Mouse (Mus musculus) liver, adult 2 months (tissue): ENCODE results near the gene Cnst. TPM values are rescaled to one million over a fixed set of nuclear protein-coding genes. Genes with fewer than 3 reads are reported as not detected.

Source experiments
- DNase-seq: peaks from one replicate; pipeline ENCODE4 v3.0.0-alpha.2; 2011; ENCODE audit warnings: low read depth, low spot score; ENCODE audit errors: extremely low read depth
- H3K27ac ChIP-seq: fragments of 200-500 bp; replicated peaks from 2 replicates; pipeline ENCODE4 v1.5.1; 2012; ENCODE audit warnings: low read depth, mild to moderate bottlenecking, control low read depth, inconsistent platforms, low read length; ENCODE audit not compliant: insufficient read depth
- H3K27me3 ChIP-seq: fragments of 200-500 bp; 2 replicates; pipeline ENCODE4 v1.6.1; 2012; ENCODE audit warnings: mild to moderate bottlenecking, moderate library complexity, low read length, inconsistent platforms; ENCODE audit not compliant: control insufficient read depth, insufficient read depth
- H3K36me3 ChIP-seq: fragments of 200-500 bp; 2 replicates; pipeline ENCODE4 v1.6.1; 2012; ENCODE audit warnings: low read length, inconsistent platforms; ENCODE audit not compliant: control insufficient read depth, insufficient read depth
- H3K4me1 ChIP-seq: fragments of 200-500 bp; 2 replicates; pipeline ENCODE4 v1.6.1; 2011; ENCODE audit warnings: low read length; ENCODE audit not compliant: control insufficient read depth, insufficient read depth
- H3K4me3 ChIP-seq: fragments of 200-500 bp; 2 replicates; pipeline ENCODE4 v1.5.1; 2011; ENCODE audit warnings: low read depth, mild to moderate bottlenecking, control low read depth, low read length, moderate library complexity; ENCODE audit not compliant: insufficient read depth
- H3K79me2 ChIP-seq: fragments of 200-500 bp; 2 replicates; pipeline ENCODE4 v1.6.1; 2012; ENCODE audit warnings: inconsistent platforms, mild to moderate bottlenecking, low read length, moderate library complexity; ENCODE audit not compliant: control insufficient read depth, insufficient read depth
- H3K9ac ChIP-seq: fragments of 200-500 bp; 2 replicates; pipeline ENCODE4 v1.6.1; 2012; ENCODE audit warnings: low read depth, mild to moderate bottlenecking, control low read depth, inconsistent platforms, low read length
- CTCF ChIP-seq: fragments of 200-500 bp; IDR thresholded peaks from 2 replicates; pipeline ENCODE4 v1.5.1; 2011; ENCODE audit warnings: low read depth, low read length, control low read depth
- POLR2A ChIP-seq: fragments of 200-500 bp; IDR thresholded peaks from 2 replicates; pipeline ENCODE4 v1.6.1; 2011; ENCODE audit warnings: low read length, control low read depth; ENCODE audit not compliant: insufficient read depth; ENCODE audit errors: extremely low read depth
- WGBS: fragments of 180-500 bp; shearing (Covaris S2); methylation state at CpG from one replicate; pipeline ENCODE4 v1.1.7; 2018; 5-methylcytosine and 5-hydroxymethylcytosine counted together
- polyA plus RNA-seq: library from polyadenylated mRNA; depleted of rRNA; stranded (reverse); fragments of >200 nt; gene quantifications from 2 replicates; pipeline ENCODE4 v1.2.3, GENCODE M21; 2012
- total RNA-seq: library from RNA; depleted of rRNA; stranded (reverse); fragments of >200 nt; gene quantifications from 2 replicates; pipeline ENCODE4 v1.2.3, GENCODE M21; 2014

Gene Cnst
- total and polyA plus RNA-seq, 2 experiments: 3.9 to 14.9 TPM

GRCm38 (mm10) chr1:179582021-179582433, 35.9 kb downstream of the Cnst start:
- peak overlapping the region; percentile 42; the same call in 1 of the 2 replicates for H3K27ac ChIP-seq
- DNase-seq: no peak
- WGBS: 76% methylated on average over 6 of the region's 6 CpGs

DNA sequence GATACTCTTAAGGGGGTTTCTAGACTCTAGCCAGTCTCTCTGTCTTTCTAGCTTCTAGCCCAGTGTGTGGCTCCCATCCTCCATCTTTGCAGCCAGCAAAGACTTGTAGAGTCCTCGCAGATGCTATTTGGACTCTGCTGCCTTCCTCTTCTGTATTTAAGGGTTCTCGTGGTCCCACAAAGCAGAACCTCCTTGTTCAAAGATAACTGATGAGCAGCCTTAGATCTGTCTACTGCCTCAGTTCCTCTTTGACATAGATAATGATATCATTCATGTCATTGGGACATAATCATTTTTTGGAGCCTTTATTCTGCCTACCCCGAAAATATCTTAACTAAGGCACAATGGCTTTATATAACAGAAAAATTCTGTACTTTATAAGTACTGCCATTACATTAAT, 36.9 kb downstream of the Cnst start:
- WGBS: 93% methylated on average over 3 of the region's 3 CpGs

More at GRCm38 (mm10) chr1:179582021-179582433, 35.9 kb downstream of the Cnst start:
- H3K4me1 ChIP-seq: peaks cover 10% of the 10 kb centered on the region
- peaks cover 2% of the 10 kb centered on the region; the same call in 1 of the 2 replicates for H3K36me3 ChIP-seq
- no peaks in the 10 kb centered on the region for H3K27me3 ChIP-seq
- H3K79me2 ChIP-seq: peaks cover 11% of the 10 kb centered on the region; the same call in 1 of the 2 replicates
- no peak overlapping the region for H3K4me3 ChIP-seq
- TF ChIP-seq POLR2A (no peak), CTCF (no peak)
- no peak overlapping the region for H3K9ac ChIP-seq

GRCm38 (mm10) chr1:179584220-179584619, 38.0 kb downstream of the Cnst start:
- no peaks in the 10 kb centered on the region for H3K27me3 ChIP-seq
- H3K4me3 ChIP-seq: no peak overlapping the region
- no peak for DNase-seq
- H3K9ac ChIP-seq: no peak overlapping the region
- peaks cover 11% of the 10 kb centered on the region; the same call in 1 of the 2 replicates for H3K79me2 ChIP-seq
- no peak for TF ChIP-seq CTCF
- no peak for TF ChIP-seq POLR2A
- no peak overlapping the region for H3K27ac ChIP-seq
- peaks cover 2% of the 10 kb centered on the region; the same call in 1 of the 2 replicates for H3K36me3 ChIP-seq
- WGBS: 94% methylated on average over 4 of the region's 4 CpGs
- peaks cover 13% of the 10 kb centered on the region for H3K4me1 ChIP-seq

More for the DNA sequence above, 36.9 kb downstream of the Cnst start:
- H3K4me3 ChIP-seq: no peak overlapping the region
- H3K79me2 ChIP-seq: peaks cover 11% of the 10 kb centered on the region; the same call in 1 of the 2 replicates
- no peaks in the 10 kb centered on the region for H3K27me3 ChIP-seq
- no peak for DNase-seq
- H3K4me1 ChIP-seq: peaks cover 11% of the 10 kb centered on the region
- H3K27ac ChIP-seq: no peak overlapping the region
- peaks cover 2% of the 10 kb centered on the region; the same call in 1 of the 2 replicates for H3K36me3 ChIP-seq
- no peak for TF ChIP-seq POLR2A
- no peak for TF ChIP-seq CTCF
- H3K9ac ChIP-seq: no peak overlapping the region

GRCm38 (mm10) chr1:179585646-179586045, 39.5 kb downstream of the Cnst start:
- no peak for DNase-seq
- peaks cover 11% of the 10 kb centered on the region; the same call in 1 of the 2 replicates for H3K79me2 ChIP-seq
- H3K4me3 ChIP-seq: no peak overlapping the region
- 94% methylated on average over 9 of the region's 9 CpGs for WGBS
- H3K27ac ChIP-seq: no peak overlapping the region
- TF ChIP-seq POLR2A (no peak), CTCF (no peak)
- H3K36me3 ChIP-seq: no peaks in the 10 kb centered on the region
- peak overlapping the region; percentile 42; the same call in 1 of the 2 replicates for H3K9ac ChIP-seq
- H3K4me1 ChIP-seq: peaks cover 13% of the 10 kb centered on the region
- H3K27me3 ChIP-seq: no peaks in the 10 kb centered on the region

DNA sequence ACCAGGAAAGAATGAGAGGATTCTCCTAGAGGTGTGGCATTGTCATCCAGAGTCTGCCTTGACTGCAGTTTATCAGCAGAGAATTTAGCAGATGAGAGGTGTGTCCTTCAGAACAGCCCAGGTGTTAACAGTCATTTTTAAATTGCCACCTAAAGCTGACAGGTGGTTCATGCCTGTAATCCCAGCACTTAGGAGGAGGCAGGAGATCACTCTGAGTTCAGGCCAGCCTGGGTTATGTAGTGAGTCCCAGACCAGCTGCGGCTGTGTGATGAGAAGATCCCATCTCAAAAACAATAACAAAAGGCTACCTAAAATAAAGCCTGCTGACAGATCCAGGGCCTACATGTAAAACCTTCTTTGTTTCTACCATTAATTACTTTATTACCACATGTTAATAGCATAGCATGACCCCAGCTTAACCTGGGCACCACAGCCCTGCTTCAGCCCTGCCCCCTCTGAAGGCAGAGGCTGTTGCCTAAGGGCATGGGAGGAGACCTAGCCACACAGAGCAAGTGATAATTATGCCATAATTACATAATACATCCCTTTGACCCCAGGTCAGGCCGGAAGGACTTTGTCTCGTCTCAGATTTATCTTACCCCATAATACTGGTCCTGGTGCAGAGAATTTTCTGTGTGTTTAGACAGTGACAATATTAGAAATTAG, 40.4 kb downstream of the Cnst start:
- no peaks in the 10 kb centered on the region for H3K36me3 ChIP-seq
- peaks cover 13% of the 10 kb centered on the region for H3K4me1 ChIP-seq
- H3K27ac ChIP-seq: peak overlapping the region; percentile 57
- WGBS: 13% methylated on average over 3 of the region's 3 CpGs
- no peak overlapping the region for H3K9ac ChIP-seq
- TF ChIP-seq POLR2A: no peak
- TF ChIP-seq CTCF: no peak
- H3K4me3 ChIP-seq: no peak overlapping the region
- peak; percentile 86 for DNase-seq
- peaks cover 11% of the 10 kb centered on the region; the same call in 1 of the 2 replicates for H3K79me2 ChIP-seq
- no peaks in the 10 kb centered on the region for H3K27me3 ChIP-seq

GRCm38 (mm10) chr1:179588230-179588629, 42.1 kb downstream of the Cnst start:
- no peak for TF ChIP-seq CTCF
- TF ChIP-seq POLR2A: no peak
- WGBS: 59% methylated on average over 4 of the region's 4 CpGs
- peak; percentile 45 for DNase-seq

More at GRCm38 (mm10) chr1:179588230-179588629, 42.1 kb downstream of the Cnst start:
- H3K27me3 ChIP-seq: no peaks in the 10 kb centered on the region
- no peak overlapping the region for H3K4me3 ChIP-seq
- no peak overlapping the region for H3K9ac ChIP-seq
- peaks cover 13% of the 10 kb centered on the region for H3K4me1 ChIP-seq
- H3K36me3 ChIP-seq: no peaks in the 10 kb centered on the region
- H3K27ac ChIP-seq: peak overlapping the region; percentile 0; the same call in 1 of the 2 replicates
- peaks cover 11% of the 10 kb centered on the region; the same call in 1 of the 2 replicates for H3K79me2 ChIP-seq
